Mouse (Mus musculus): Measurements from ENCODE around the gene Olfr418.

GRCm38 (mm10) chr1:173249888-173250287 is 15.9 kb upstream of the Olfr418 start:
- TF ChIP-seq CTCF (IDR thresholded peaks at IDR 0.05; ENCODE audit: borderline replicate concordance, extremely low read depth, insufficient read depth, insufficient read length) (no peak), POLR2A (IDR thresholded peaks at IDR 0.05; ENCODE audit: borderline replicate concordance, extremely low read depth, insufficient read depth, insufficient read length, poor library complexity, severe bottlenecking) (no peak)

Data from brain, embryonic 14.5 days (tissue).